Mouse (Mus musculus) liver (tissue): ENCODE results near the gene Nfix.
A peak's percentile ranks its signal among the peaks of the same experiment; 100 is the strongest.

Experiments used
- DNase-seq: peaks from one replicate; pipeline ENCODE4 v3.0.0-alpha.2; 2020; ENCODE audit warnings: mixed read lengths

Nfix gene

DNA sequence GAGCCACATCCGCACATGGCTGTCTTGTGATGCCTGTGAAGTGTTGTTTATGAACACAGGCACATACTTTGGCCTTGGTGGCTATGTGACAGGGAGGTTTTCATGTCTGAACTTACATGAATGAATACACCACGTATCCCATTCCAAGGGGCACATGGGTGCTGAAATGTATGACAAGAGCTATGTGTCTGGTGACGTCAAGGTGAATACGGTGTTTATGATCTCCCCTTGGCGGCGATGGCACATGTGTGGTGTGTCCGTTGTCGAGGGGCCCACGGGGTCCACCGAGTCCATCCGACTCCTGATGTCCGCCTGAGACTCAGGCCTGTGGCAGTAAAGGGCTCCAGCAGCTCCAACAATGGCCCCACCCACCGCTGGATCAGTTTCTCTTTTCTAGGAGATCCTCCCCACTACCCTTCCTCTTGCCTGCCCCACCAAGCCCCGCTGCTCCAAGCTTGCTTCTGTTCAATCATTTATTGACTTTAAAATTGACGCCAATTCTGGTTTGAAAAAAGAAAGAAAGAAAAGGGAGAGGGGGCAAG, 2.8 kb downstream of the Nfix start:
- no peak for DNase-seq

DNA sequence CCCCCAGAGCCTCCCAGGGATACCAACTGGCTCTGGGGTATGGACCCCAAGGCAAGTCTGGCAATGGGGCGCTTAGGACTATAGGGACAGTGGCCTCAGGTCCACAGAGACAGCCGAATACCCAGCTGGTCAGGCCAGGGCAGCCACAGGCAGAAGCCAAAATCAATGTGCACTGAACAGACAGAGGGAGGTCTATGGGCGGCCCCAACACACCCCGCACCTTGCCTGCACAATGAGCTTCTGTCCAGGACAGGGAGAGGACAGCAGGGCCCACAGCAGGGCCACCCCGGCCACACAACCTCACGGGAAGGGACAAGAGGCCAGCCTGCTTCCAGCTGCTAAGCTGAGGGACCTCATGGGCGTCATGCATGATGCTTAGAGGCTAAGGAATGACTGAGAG, 5.7 kb downstream of the Nfix start:
- no peak for DNase-seq

DNA sequence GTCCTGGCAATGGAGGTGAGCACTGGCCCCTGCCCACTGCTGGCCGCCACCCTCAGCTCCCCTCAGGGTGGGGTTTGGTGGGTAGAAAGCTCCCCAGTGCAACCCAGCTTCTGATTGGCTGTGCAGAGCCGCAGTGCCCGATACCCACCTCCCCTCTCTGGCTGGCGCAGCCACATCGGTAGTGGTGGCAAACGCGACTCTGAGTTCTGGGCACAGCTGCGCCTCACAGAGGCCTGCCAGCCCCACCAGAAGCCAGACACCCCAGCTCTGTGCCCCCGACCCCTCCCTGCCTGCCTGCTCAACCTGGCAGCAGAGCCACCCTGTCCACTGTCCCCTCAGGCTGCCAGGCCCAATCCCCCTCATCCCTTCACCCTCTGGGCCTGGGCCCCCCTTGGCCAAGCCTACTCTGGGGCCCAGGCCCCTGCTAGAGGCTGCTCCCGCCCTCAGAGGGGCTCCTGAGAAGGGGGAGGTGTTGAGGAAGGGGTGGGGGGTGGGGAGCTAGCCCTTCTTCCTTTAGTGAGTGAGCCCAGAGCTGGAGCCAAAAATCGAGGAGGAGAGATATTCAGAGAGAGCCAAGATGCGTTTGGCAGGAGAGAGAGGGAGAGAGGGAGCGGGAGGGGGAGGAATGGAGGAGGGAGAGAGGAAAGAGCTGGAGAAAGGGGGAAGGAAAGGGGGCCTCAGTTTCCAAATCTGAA, 6.2 kb downstream of the Nfix start:
- peak; percentile 29 for DNase-seq

DNA sequence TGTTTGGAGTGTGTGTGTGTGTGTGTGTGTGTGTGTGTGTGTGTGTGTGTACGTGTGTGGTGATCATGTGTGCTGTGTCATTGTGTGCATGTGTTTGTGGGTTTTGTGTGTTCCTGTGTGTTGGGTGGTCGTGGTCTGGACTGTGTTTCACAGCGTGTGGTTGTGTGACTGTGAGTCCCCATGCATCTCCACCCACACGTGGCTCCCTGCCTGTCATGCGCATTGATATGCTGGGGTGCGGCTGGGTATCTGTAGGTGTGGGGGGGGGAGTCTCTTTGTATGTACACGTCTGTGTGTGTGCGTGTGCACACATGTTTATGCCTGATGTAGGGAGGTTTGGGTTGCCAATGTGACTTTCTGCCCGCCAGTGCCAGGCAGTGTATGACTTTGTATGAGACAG, 7.0 kb downstream of the Nfix start:
- no peak for DNase-seq

DNA sequence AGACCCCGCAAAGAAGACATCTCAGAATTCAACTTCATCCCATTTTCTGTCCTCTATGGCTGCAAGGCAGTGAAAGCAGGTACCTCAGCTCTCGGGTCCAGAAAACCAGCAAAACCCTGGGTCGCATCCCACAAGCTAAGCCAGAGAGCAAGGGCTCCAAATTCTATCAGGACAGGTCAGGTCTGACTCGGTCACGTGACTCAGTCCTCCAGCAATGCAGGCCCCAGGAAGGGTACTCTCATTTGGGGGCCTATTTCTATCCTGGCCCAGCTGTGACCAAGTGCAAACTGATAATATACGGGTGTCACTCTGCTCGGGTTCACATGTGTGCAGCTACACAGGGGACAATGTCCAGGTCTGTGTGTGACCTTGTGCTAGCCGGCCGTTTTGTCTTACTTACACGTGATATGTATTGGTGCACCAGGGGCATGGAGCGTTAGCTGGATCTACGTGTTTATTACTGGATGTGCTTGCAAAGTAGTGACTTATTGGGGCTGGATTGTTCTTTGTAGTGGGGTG, 7.7 kb downstream of the Nfix start:
- no peak for DNase-seq

DNA sequence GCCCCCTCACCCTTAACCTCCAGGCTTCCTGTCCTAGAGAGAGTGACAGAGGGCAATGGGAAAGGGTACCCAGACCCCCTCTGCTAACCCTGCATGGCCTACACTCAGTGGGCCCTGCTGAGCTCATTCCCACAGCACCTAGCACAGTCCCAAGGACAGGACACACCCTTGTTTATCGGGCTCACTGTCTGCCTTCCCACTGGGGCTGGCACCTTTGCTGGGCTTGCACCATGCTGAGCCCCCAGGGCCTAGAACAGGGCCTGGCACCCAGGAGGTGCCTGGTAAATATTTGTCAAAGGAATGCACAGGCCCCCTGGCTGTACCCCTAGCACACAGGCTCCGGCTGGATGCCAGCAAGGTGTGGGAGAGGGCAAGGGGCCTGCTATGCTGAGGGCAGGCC, 9.6 kb downstream of the Nfix start:
- DNase-seq: no peak

DNA sequence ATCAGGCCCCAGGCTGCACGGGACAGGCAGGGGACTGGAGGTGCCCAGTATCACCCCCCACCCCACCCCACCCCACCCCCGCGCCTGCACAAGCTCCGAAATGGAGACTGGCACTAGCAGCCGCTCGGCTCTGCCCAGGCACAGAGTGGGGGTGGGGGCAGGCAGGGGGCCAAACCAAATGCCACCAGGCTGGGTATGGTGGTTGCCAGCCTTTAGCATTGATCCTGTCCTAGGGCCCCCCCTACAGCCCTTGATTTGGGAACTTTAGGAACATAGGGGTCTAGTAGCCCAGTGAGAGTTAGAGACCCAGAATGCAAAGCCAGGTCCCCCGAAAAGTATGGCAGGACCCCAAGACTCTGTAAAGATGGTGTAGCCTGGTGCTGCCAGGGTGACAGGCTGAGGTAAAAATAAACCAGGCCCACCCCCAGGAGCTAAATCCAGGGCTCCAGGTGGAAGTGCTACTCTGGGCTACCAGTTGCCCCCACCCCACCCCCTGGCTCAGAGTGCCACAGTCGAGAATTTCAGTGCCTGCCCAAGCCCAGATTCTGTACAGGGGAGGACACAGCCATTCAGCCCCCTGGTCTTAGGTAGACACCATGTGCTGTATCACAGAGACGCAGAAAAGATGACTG, 10.2 kb downstream of the Nfix start:
- DNase-seq: no peak

DNA sequence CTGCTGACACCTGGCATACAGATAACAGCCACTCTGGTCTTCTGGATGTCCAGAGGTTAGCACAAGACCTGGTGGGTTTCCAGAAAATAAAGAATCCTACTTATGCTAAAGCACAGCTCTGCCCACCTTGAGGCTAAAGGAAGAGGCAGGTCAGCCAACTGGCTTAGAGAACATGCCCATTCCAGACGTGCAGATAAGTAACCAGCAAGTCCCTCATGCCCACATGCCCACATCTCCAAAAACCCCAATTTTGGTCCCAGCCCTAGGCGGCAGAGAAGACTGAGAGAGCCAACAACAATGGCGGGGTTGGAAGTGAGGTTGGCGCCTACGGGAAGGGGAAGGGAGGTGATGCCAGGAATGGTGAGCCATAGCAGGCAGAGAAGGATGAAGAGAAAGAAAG, 10.8 kb downstream of the Nfix start:
- DNase-seq: no peak

DNA sequence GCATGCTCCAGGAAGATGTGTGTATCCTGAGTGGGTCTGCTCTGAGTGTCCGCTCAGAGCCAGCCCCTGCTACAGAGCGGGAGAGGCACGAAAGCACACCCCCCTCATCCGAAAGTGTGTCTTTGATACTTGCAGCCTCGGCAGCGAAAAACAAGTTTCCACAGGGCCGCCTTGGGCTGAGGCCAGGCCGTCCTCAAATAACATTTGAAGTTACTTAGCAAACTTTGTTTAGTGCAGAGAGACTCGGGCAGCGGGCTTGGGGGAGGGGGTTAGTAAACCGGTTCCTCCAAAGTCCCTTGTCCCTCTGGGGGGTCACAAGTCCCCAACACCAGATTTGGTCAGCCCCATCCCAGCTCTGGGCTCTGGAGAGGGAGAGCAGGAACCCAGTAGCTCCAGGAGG, 11.2 kb downstream of the Nfix start:
- no peak for DNase-seq

DNA sequence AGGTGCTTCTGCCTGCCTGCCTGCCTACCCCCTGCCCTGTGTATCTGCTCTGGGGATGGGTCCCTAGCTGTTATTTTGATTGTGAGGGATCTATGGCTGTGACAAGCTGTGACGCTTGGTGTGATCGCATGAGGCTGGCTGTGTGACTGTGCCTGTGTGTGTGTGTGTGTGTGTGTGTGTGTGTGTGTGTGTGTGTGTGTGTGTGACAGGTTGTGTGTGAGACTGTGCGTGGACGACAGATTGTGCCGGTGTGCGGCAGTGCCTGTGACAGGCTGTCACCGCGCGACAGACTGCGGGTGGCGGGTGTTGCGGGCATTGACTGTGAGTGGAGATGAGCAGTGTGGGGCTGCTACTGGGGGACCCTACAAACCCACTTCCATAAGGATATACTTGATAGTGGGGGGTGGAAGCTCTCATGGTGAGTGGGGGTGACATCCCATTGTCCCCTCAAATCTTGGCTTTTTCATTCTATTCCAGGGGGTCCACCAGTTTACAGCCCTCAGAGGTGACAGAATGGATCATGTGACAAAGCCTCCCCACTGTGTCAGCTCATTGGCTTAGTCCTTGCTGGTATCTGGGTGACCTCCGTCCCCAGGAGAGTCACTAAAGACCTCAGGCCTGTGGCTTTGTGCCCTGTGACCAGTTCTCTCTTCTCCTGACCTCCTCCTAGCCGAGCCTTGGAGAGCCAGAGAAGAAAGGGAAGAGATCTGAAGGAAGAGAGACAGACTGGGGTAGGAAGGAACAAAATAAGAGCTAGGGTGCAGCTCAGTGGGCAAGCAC, 12.4 kb downstream of the Nfix start:
- no peak for DNase-seq

DNA sequence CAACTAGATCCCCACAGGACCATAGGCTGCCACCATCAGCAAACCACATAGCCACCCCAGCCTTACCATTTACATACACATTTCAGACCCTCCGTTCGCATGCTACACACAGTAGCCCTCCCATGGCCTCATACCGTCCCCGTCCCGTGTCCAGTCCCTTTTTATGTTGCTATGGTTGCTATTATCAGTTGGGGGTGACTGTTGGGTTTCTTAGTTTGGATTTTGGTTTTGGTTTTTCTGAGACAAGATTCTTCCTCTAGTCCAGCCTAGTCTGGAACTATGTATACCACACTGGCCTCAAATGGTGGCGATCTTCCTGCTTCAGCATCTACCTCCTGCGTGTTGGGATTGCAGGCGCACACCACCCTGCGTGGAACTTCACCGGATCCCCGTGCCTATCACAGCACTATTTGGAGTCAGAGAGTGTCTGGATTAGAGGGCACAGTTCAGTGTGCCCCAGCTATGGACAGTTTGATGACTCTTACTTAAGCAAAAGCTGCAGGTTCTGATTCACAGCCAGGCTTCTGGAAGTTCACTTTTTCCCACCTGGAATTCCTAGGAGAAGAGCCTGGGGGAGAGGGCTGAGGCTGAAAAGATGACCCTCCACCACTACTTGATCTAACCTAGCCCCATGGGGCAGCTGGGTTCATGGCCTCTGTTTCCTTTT, 13.2 kb downstream of the Nfix start:
- no peak for DNase-seq

DNA sequence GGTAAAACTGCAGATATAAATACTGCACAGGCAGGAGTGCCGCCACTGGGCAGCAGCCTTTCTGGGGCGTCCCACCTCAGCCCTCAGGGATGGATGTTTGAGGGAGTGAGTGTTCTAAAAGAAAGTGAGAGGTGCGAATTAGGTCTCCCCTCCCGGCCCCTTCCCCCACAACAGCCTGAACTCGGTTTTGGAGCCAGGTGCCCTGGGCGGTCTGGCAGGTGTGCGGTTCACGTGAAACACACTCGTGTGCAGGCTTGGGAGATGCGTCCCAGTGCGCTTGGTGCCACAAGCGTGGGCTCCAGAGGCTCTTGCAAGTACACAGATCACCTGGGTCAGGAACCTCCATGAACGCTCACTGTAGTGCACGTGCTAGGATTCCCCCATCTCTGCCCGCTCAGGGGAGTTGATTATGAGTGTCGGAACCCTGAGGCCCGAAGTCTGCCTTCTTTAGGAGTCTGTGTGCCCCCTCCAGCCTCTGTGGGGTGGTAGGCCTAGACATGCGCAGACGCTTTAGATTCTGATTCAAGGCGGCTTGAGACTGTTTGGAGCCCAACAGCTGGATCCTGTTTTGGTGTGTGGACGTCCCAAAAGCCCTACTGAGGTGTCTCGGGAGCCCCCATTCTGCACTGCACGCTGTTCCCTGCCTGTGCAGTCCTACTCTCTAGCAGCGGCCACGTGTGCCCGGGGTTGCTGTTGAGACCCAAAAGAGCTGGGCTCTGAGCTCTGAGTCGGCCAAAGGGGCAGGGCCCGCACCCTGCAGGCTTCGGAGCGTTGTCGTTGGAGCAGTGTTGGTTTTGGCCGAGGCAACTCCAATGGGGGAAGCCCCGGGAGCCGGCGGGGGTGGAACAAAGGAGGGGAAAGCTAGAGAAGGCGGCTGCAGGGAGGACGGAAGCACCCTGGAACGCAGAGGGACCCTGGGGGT, 14.1 kb downstream of the Nfix start:
- no peak for DNase-seq

DNA sequence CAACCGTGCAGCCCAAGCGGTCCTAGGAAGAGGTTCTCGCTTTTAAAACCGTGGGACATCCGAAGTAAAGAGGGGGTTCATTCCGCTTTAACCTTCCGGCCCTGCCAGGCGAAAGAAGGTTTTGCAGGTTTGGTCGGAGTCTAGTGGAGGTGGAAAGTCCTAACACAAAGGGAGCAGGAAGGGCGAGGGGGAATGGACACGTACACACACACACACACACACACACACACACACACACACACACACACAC, 14.7 kb downstream of the Nfix start:
- DNase-seq: no peak

DNA sequence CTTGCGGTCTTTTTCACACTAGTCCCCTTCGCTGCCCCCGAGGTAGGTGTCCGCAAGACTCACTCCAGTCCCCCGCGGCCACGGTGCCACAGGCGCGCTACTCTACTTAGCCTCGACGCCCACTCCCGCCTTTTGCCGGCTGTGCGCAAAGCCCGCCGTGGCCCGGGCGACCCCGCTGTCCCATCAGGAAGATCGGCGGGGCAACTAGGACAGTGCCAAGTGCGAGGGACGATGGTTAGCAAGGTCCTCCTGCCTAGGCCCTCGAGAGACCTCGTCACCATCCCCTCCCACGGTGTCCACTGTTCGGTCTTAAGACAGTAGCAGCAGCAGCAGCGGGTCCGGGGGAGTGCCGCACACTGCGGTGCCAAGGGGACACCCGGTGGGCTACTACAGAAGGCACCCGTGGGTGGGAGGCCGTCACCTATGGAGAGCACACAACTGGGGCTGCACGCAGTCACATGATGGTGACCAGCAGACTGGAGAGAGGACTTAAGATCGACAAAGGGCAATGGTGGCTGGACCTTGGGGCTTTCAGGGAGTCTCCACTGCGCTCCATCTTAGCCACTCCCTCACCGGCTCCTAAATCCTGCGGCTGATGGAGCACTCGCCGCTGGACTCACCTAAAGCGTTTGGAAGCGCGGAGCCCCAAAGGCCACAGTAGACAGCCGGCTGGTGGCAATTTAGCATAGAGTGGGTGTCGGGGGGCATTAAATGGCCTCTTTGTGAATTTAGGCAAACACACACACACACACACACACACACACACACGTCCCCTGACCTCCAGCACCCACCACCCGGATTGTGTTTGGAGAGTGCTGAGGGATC, 15.3 kb downstream of the Nfix start:
- no peak for DNase-seq

DNA sequence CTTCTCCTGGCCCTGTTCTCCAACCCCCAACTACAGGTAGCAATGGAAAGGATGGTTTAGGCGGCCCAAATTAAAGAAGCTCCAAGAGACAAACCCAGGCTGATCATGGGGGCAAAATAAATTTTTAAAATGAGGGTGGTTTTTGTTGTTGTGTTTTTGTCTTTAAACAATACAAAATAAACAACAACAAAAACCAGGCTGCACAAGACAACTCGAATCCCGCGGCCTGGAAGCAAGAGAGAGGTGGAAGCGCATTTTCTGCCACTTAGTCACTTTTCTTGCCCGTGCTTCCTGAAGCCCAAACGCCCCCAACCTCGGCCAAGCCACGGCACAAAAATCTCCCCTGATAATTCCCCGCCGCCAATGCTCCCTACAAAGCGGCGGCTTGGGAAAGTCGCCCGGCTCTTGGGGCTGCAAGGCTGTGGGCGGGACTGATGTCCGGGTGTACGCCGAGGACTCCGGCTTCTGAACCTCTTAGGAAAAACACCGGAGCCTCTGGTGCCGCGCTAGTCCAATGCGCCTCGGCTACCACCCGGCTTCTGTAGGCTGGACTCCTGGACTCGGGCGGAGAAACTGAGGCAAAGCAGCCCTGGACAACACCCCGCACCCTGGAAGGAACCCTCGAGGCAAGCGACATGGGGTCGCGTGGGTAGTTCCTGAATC, 16.1 kb downstream of the Nfix start:
- no peak for DNase-seq

DNA sequence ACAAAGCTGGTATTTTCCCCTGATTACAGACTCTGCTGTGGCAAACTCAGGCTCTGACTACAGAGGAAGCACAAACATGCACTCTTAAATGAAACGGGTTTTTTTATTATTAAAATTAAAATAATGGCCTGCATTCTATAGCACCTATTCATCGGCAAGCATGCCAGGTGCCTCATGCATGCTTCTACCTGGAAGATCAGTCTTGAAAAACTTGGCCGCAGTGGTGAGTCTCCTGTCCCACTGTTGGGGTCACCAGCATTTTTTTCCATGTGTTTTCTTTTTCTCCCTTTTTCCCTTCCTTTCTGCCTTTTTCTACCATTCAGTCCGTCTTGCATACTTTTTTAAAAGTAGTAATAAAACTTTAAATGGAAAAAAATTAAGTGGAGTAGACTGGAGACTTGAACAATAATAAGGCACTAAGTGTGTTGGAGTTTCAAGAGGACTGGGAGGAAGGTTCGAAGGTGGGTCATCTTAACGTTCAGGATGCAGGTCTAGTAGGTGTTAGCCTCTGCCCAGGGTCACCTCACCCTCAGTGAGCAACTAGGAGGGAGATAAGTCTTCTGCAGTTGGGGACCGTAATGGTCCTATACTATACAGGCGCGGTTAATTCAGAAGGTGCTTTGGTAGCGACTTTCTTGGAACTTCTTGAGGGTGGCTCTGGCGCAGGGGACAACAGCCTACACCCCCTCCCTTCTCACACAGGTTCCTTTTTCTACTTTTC, 16.8 kb downstream of the Nfix start:
- no peak for DNase-seq

DNA sequence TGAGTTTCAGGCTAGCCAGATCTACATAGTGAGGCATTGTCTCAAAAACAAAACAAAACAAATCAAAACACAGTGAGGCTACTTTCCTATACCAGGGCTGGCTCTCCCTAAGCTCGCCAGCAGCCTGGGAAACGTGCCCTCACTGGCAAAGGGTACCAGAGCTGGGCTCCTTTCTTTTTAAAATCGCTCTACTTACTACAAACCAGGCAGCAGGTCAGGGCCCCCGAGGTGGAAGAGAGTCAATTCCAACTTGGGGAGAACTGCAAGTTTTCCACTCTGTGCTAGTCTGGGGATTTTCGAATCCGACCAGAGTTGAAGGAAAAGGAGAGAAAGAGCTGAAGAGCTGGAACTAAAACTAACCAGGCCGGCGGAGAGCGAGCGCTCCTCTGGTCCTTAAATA, 17.5 kb downstream of the Nfix start:
- DNase-seq: no peak

DNA sequence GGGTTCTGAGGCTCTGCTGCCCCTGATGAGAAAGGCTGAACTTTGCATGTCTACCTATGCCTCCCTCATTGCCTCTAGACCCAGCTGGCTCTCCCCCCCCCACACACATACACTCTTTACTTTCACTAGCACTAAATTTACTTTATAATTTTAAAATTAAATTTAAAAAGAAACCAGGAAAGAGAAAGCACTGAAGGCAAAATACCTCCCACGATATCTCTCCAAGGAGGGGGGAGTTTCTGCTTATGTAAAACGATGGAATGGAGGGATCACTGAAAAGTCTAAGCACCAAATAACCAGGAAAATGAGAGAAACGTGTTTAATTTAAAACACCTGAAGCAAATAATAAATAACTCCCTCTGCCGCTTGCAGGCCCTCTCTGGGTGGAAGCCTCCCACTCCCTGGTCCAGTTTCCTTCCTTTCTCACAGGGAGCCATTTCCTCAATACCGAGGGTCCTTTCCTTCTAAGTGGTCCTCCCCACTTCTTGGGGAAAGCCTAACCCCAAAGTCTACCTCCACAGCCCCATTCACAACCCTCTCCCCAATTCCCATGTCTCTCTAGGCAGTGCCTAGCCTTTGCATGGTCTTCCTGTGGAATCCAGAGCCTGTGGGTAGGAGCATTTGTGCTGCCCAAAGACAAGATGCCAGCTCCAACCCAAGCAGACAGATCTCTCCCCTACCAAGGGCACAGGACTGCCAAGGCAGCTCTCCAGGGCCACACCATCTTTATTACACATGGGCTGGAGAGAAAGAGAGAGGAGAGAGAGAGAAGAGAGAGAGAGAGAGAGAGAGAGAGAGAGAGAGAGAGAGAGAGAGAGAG, 18.2 kb downstream of the Nfix start:
- no peak for DNase-seq
